Mouse (Mus musculus) thymus, adult 2 months (tissue): Measurements from ENCODE around the gene Rxrg.

Experiments used
- CTCF ChIP-seq: fragments of 200-500 bp; IDR thresholded peaks from 2 replicates; pipeline ENCODE4 v1.5.1; 2012; ENCODE audit warnings: mild to moderate bottlenecking, control low read depth, low read length, moderate library complexity, borderline replicate concordance; ENCODE audit not compliant: control insufficient read depth, poor library complexity, insufficient read depth; ENCODE audit errors: extremely low read depth
- POLR2A ChIP-seq: fragments of 200-500 bp; IDR thresholded peaks from 2 replicates; pipeline ENCODE4 v1.6.1; 2012; ENCODE audit warnings: mild to moderate bottlenecking, low read length, control low read depth, moderate library complexity; ENCODE audit not compliant: control insufficient read depth, poor library complexity, insufficient read depth; ENCODE audit errors: extremely low read depth

DNA sequence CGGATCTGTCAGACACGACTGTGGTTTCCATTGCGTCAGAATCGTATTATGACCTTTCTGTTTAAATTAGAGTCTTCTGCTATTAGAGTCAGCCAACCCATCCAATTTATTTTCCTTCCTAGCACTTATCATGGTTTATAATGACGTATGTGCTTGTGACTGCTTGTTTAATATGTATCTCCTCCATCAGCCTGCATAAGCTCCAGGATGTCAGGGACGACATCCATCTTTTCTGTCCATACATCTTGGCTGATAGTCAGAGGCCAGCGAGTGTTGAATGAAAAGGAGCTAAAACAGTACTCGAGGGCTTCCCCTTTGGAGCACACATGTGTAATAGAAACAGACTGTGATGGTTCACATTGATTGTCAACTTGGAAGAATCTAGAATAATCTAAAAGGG is 6.0 kb upstream of the Rxrg start:
- TF ChIP-seq CTCF (no peak), POLR2A (no peak)
